Mouse (Mus musculus): Measurements from ENCODE around the gene Zfp600.
"Not testable (repeated sequence)": the region's sequence is repeated elsewhere in the genome, so short reads cannot be mapped to it uniquely, and the experiment has no call there.

Zfp600 gene

DNA sequence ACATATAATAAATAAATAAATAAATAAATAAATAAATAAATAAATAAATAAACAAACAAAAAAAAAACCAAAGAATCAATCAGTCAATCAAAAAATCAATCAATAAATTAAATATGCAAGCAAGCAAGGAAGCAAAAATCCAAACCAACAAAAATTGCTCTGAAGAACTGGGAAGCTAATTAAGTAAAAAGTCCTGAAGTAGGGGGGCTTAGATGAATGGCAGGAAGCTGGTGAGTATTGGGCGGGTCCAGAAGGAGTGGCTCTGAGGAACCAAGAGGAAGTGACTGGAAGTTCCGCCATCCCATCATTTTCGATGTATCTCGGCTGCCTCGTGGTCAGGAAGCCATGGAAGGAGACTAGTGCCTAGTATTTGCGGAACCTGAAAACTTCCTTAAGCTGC lies at the start of gene Zfp600:
Gene Zfp600 (plus strand): TSS at position 301 of the 400 bp plus-strand sequence.
- DNase-seq (ENCODE audit: low spot score): not testable (repeated sequence)

GRCm38 (mm10) chr4:146162893-146163292 lies 6.3 kb downstream of the Zfp600 start:
- DNase-seq (ENCODE audit: low spot score): not testable (repeated sequence)

DNA sequence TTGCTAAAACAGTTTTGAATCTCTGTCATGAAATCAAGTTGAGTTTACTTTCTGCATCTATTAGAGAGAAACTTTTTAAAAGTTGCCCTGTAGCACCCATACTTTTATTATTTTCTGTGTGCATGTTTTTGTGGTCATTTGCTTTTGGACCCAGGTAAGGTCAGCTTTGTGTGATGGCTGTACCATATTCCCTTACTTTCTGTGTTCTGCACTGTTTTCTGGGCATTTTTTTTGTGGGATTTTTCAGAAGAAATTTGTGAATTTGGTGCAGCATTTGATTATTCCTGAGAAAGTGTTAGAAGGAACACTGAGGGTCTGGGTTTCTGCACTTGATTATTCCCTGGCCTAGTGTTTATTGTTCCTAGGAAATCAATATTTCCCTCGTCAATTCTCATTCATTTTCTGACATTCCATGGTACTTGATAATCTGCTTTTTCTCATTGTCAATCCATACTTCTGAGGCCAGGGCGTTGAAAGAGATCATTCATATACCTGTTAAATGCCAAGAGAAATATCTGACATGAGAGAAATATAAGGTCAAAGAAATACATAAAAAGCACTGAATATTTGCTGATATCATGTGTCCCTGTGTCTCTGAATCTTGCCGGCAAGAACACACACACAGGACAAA lies 10.7 kb downstream of the Zfp600 start:
- DNase-seq (ENCODE audit: low spot score): not testable (repeated sequence)

- not testable (repeated sequence) for DNase-seq (ENCODE audit: low spot score)
Observed at GRCm38 (mm10) chr4:146167879-146168532, 11.4 kb downstream of the Zfp600 start.

DNA sequence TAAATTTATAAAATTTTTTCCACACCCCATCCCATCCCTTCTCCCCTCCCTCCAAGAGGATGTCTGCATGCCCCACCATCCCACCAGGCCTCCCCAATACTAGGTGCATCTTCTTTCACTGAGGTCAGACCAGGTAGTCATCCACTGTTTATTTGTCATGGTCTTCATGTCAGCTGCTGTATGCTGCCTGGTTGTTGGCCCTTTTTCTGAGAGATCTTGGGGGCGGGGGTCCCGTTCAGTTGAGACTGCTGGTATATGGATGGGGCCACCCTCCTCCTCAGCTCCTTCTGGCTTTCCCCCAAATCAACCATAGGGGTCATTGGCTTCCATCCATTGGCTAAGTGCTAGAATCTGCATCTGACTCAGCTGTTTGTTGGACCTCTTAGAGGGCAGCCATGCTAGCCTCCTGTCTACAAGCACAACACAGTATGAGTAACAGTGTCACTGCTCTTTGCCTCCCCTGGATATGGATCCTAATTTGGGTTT lies 12.1 kb downstream of the Zfp600 start:
- not testable (repeated sequence) for DNase-seq (ENCODE audit: low spot score)

DNA sequence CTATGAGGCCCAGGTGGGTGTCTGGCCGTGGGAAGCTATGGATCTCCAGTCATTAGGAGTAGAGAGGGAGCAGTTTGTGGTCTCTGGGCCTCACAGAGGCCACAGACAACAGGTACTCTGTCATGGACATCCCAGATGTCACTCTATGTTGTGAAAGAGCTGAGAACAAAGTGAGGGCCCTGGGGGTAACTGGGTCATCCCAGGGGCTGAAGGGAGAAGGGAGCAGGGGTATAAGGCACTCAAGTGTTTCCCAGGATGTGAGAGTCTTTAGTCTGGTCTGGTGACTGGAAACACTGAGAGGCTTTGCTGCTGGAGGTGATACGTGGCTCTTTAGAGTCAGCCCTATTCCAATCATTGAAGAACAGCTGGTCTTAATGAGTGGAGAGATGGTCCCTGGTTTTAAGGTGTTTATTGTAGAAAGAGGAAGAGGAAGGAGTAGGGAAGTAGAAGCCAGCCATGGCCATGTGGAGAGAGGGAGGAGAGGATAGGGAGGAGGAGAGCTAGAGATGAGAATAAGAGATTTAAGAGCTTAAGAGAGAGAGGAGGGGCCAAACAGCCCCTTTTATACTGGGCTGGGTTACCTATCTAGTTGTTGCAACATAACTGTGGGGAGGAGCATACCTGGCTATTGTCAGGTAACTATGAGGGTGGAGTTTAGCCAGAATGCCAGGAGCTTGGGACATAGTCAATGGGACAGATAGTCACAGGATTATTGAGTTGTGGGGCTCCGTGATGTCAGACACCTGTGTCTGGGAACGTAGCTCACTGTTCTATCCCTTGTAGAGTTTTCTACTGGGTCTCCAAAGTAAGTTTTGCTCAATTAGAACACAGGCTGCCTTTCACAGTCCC lies 17.0 kb downstream of the Zfp600 start:
- not testable (repeated sequence) for DNase-seq (ENCODE audit: low spot score)

DNA sequence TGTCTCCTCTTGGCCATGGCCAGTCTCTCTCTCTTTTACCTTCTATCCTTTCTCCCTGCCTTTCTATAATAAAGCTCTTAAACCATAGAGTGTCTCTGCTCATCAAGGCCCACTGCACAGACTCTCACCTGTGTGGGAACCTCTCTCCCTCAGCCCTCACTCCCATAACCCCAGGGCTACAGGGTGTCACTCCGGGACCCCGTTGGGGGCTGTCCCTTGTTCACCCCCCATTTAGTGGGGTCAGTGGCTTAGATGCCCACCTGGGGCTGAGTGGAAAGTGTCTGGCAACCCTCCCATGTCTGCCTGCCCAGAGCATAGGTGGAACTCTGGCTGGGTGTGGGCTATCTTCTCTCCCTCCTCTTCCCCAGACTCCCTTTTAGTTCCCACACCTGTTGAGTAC lies 47.7 kb downstream of the Zfp600 start:
- DNase-seq (ENCODE audit: low spot score): not testable (repeated sequence)

DNA sequence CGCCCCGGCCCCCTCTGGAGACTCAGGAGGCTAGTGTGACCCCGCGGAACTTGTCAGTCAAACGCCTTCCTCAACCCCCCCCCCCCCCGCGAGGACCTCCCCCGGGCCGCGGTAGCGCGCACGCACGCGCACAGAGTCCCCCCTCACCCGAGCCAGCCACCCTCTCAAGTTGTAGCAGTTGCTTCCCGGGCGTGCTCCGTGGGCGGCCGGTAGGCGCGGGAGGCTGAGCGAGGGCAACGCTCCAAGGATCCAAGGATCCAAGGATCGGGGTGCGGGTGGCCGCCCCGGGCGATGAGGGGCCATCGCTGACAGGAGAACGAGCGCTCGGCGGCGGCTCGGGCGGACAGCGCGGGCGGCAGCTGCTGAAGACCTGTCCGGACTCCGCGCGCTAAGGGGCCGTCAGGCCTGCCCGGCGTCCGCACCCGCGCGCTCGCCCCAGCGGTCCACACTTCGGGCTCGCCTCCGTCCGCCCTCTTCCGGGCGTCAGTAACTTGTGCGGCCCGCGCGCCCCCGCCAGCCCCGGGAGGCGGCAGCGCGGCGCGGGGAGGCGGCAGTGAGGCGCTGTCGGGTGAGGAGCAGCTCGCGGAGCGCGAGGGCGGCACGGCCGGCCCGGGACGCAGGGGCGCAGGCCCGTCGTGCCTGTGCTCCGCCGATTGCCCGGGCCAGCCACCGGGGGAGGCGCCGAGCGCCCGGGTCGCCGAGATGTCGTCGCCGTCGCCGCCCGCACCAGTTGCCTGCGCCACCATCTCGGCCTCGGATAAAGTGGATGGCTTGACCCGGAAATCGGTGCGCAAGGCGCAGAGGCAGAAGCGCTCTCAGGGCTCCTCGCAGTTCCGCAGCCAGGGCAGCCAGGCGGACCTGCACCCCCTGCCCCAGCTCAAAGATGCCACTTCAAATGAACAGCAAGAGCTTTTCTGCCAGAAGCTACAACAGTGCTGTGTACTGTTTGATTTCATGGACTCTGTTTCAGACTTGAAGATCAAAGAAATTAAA lies 82.9 kb downstream of the Zfp600 start:
- DNase-seq (ENCODE audit: low spot score): not testable (repeated sequence)

- not testable (repeated sequence) for DNase-seq (ENCODE audit: low spot score)
Observed at GRCm38 (mm10) chr4:146242119-146242518, 85.5 kb downstream of the Zfp600 start.

All from left cerebral cortex, adult 11 months (tissue).